17 mouse cellular contexts compared by ENCODE assay signal in genomic region chr7:90091756-90092155, GRCm38 (mm10). TPM values are rescaled to one million over a fixed set of nuclear protein-coding genes. Genes with fewer than 3 reads are reported as not detected.
DNase-seq lines count a peak whose midpoint lies in the region; ATAC-seq and TF ChIP-seq lines count a peak whose summit lies in the region.
"Had no signal": no experiment of that assay in that cellular context is flagged by ENCODE, and none has a peak within 500 bp of the region (broad histone marks: within the 10 kb centered on the region; RNA-seq: fewer than 3 reads in every experiment).

No protein-coding gene starts in this region.

- no peak for TF ChIP-seq POLR2A in heart, adult 2 months (IDR thresholded peaks at IDR 0.05; ENCODE audit: insufficient read depth, low read depth, low read length)

- no peaks in the 10 kb centered on the region for H3K27me3 ChIP-seq in heart, adult 2 months (ENCODE audit: control insufficient read depth, insufficient read depth, low read length)
- H3K27me3 ChIP-seq in heart, embryonic 10.5 days (ENCODE audit: insufficient read depth, poor library complexity, severe bottlenecking), result no peaks in the 10 kb centered on the region
- H3K27me3 ChIP-seq in lung, postnatal 0 days (replicated peaks; ENCODE audit: insufficient read depth, low read length), result no peaks in the 10 kb centered on the region
- H3K27me3 ChIP-seq in midbrain, embryonic 13.5 days, result no peaks in the 10 kb centered on the region
- H3K27me3 ChIP-seq: forebrain, embryonic 15.5 days; hindbrain, embryonic 12.5 days; neural tube, embryonic 15.5 days had no signal

- no peak for ATAC-seq in lung, postnatal 0 days
- ATAC-seq in inflammation-experienced regulatory T-cells, adult 6 months, result no peak
- ATAC-seq in midbrain, embryonic 13.5 days, result no peak
- ATAC-seq: forebrain, embryonic 15.5 days; intestine, postnatal 0 days had no signal

- no peaks in the 10 kb centered on the region for H3K79me2 ChIP-seq in heart, adult 2 months (replicated peaks; ENCODE audit: control insufficient read depth, insufficient read depth, low read length)

- H3K27ac ChIP-seq in heart, adult 2 months, result peak overlapping the region; percentile 56
- H3K27ac ChIP-seq in heart, embryonic 10.5 days, result no peak overlapping the region
- H3K27ac ChIP-seq in lung, postnatal 0 days (ENCODE audit: low read length), result peak overlapping the region; percentile 38; the same call in 1 of the 2 replicates
- H3K27ac ChIP-seq in midbrain, embryonic 13.5 days, result no peak overlapping the region
- H3K27ac ChIP-seq: forebrain, embryonic 15.5 days; hindbrain, embryonic 12.5 days; liver, embryonic 14.5 days; neural tube, embryonic 15.5 days had no signal

- TF ChIP-seq CTCF in heart, adult 2 months (IDR thresholded peaks at IDR 0.05), result peak; percentile 41
- no peak for TF ChIP-seq CTCF in lung, postnatal 0 days (IDR thresholded peaks at IDR 0.05)

- no peak overlapping the region for H3K9ac ChIP-seq in heart, adult 2 months (ENCODE audit: low read depth, low read length)
- no peak overlapping the region for H3K9ac ChIP-seq in lung, postnatal 0 days (replicated peaks; ENCODE audit: low read depth)
- no peak overlapping the region for H3K9ac ChIP-seq in midbrain, embryonic 13.5 days (replicated peaks)
- H3K9ac ChIP-seq: forebrain, embryonic 15.5 days; hindbrain, embryonic 12.5 days; liver, embryonic 14.5 days; neural tube, embryonic 15.5 days had no signal

- peak; percentile 34 to 47 for DNase-seq in heart, adult 2 months
- DNase-seq in heart, embryonic 10.5 days (ENCODE audit: low spot score), result no peak
- DNase-seq in lung, postnatal 0 days (ENCODE audit: low spot score), result no peak
- DNase-seq in lung, postnatal 36 days, result no peak
- peak; percentile 27 for DNase-seq in heart, postnatal 25 days (ENCODE audit: low spot score)
- DNase-seq in embryo, embryonic 11 days, result no peak
- DNase-seq: cerebellum, postnatal 14 days; lung, postnatal 4 days; thymus, adult 2 months had no signal

- H3K9me3 ChIP-seq in heart, embryonic 10.5 days, result no peaks in the 10 kb centered on the region
- no peaks in the 10 kb centered on the region for H3K9me3 ChIP-seq in lung, postnatal 0 days (ENCODE audit: low read length)
- H3K9me3 ChIP-seq in midbrain, embryonic 13.5 days, result no peaks in the 10 kb centered on the region
- H3K9me3 ChIP-seq: forebrain, embryonic 15.5 days; hindbrain, embryonic 12.5 days; neural tube, embryonic 15.5 days had no signal

- no peaks in the 10 kb centered on the region; the same call in 1 of the 2 replicates for H3K36me3 ChIP-seq in heart, adult 2 months (ENCODE audit: control insufficient read depth, insufficient read depth, low read length)
- no peaks in the 10 kb centered on the region for H3K36me3 ChIP-seq in heart, embryonic 10.5 days
- H3K36me3 ChIP-seq in lung, postnatal 0 days (ENCODE audit: insufficient read depth, low read length), result no peaks in the 10 kb centered on the region
- no peaks in the 10 kb centered on the region for H3K36me3 ChIP-seq in midbrain, embryonic 13.5 days
- H3K36me3 ChIP-seq: forebrain, embryonic 15.5 days; hindbrain, embryonic 12.5 days; neural tube, embryonic 15.5 days had no signal

- peaks cover 1% of the 10 kb centered on the region for H3K4me1 ChIP-seq in heart, adult 2 months (ENCODE audit: control insufficient read depth, insufficient read depth, low read length)
- no peaks in the 10 kb centered on the region for H3K4me1 ChIP-seq in heart, embryonic 10.5 days
- H3K4me1 ChIP-seq in lung, postnatal 0 days (ENCODE audit: insufficient read depth, low read depth, low read length), result no peaks in the 10 kb centered on the region; the same call in 1 of the 2 replicates
- H3K4me1 ChIP-seq in midbrain, embryonic 13.5 days (replicated peaks), result no peaks in the 10 kb centered on the region
- H3K4me1 ChIP-seq: hindbrain, embryonic 12.5 days; neural tube, embryonic 15.5 days had no signal

- intact Hi-C loops in heart, adult 2 months (cut with DNase I), result loop anchor here (5.0 kb wide), 1 partner anchor 59 kb away; no protein-coding TSS in a partner anchor
- intact Hi-C loops in heart, postnatal 25 days (cut with DNase I), result loop anchor here (2.0 kb wide), 1 partner anchor 37 kb away; no protein-coding TSS in a partner anchor

- H3K4me3 ChIP-seq in heart, adult 2 months, result no peak overlapping the region
- H3K4me3 ChIP-seq in heart, embryonic 10.5 days, result no peak overlapping the region
- no peak overlapping the region for H3K4me3 ChIP-seq in lung, postnatal 0 days (ENCODE audit: low read depth, low read length)
- H3K4me3 ChIP-seq in midbrain, embryonic 13.5 days (replicated peaks), result no peak overlapping the region
- H3K4me3 ChIP-seq: forebrain, embryonic 15.5 days; hindbrain, embryonic 12.5 days; neural tube, embryonic 15.5 days had no signal

- no peak overlapping the region for H3K4me2 ChIP-seq in lung, postnatal 0 days (replicated peaks; ENCODE audit: low read depth, low read length)
- no peak overlapping the region for H3K4me2 ChIP-seq in midbrain, embryonic 13.5 days (replicated peaks)
- H3K4me2 ChIP-seq: forebrain, embryonic 15.5 days; hindbrain, embryonic 12.5 days; midbrain, embryonic 11.5 days; neural tube, embryonic 15.5 days had no signal

- no peak for TF ChIP-seq EP300 in heart, adult 2 months (IDR thresholded peaks at IDR 0.05; ENCODE audit: insufficient read depth, low read depth, low read length)
- TF ChIP-seq EP300 in lung, postnatal 0 days (IDR thresholded peaks at IDR 0.05), result no peak

- 23% methylated on average over 2 of the region's 2 CpGs for WGBS in heart, adult 2 months
- WGBS in heart, embryonic 10.5 days, result 36% methylated on average over 2 of the region's 2 CpGs
- 27% methylated on average over 2 of the region's 2 CpGs for WGBS in lung, postnatal 0 days
- 58% methylated on average over 2 of the region's 2 CpGs for WGBS in midbrain, embryonic 13.5 days

RNA-seq across cellular contexts. Expression of gene Picalm, which starts 38.3 kb away (rescaled TPM):
- 100 to 1,000 TPM in 1 of 2 experiments, 10 to 100 TPM in 1; 99.4 to 128 TPM for total RNA-seq in heart, adult 2 months (2021)
- polyA plus RNA-seq in heart, adult 2 months (2012; rRNA removed), result 60.1 and 107 TPM in 2 replicates
- 29.5 and 29.8 TPM in 2 replicates for polyA plus RNA-seq in heart, embryonic 10.5 days (2016; fragmentation: Nextera tagmentation; extraction: Ambion mirVana)
- polyA plus RNA-seq in lung, postnatal 0 days (2015; fragmentation: Nextera tagmentation; extraction: Ambion mirVana), result 52.0 and 56.3 TPM in 2 replicates
- 100 to 1,000 TPM; 116 to 126 TPM for total RNA-seq in heart, postnatal 25 days (2021)
- 10 to 100 TPM; 60.5 to 86.9 (median 80.0) TPM for polyA plus RNA-seq in inflammation-experienced regulatory T-cells, adult 6 months (2017; shearing (Covaris generic))
- 39.8 and 46.1 TPM in 2 replicates for polyA plus RNA-seq in midbrain, embryonic 13.5 days (2015; fragmentation: Nextera tagmentation; extraction: Ambion mirVana)

Comparison
In these comparisons a context has a peak if more than half of its experiments do, and no peak if none do; other contexts are left out.
1. DNase-seq: peak in heart, adult 2 months (2 of 2) and heart, postnatal 25 days (single experiment); none in heart, embryonic 10.5 days (single experiment), lung, postnatal 0 days (single experiment), lung, postnatal 36 days (single experiment) and embryo, embryonic 11 days (single experiment).
2. H3K27ac ChIP-seq: peak in heart, adult 2 months (single experiment) and lung, postnatal 0 days (single experiment); none in heart, embryonic 10.5 days (single experiment) and midbrain, embryonic 13.5 days (single experiment).